Mouse (Mus musculus) neural tube, embryonic 10.5 days (tissue): ENCODE data around the gene Ttc38.
A peak's percentile ranks its signal among the peaks of the same experiment; 100 is the strongest.

Experiments
- DNase-seq: peaks from one replicate; pipeline ENCODE4 v3.0.0-alpha.2; 2017; ENCODE audit warnings: low spot score; ENCODE audit errors: extremely low spot score

Ttc38 gene

GRCm38 (mm10) chr15:85831954-85832590 is at the start of gene Ttc38:
TSS of gene Ttc38 (plus strand) at chr15:85832306.
- DNase-seq, result peak; percentile 77

GRCm38 (mm10) chr15:85783146-85783545 is 49.0 kb upstream of the Ttc38 start:
- DNase-seq, result no peak

GRCm38 (mm10) chr15:85784341-85784740 is 47.8 kb upstream of the Ttc38 start:
- DNase-seq, result no peak

- no peak for DNase-seq
Observed at GRCm38 (mm10) chr15:85786711-85787110, 45.4 kb upstream of the Ttc38 start.

- no peak for DNase-seq
Observed at GRCm38 (mm10) chr15:85787482-85787881, 44.6 kb upstream of the Ttc38 start.

GRCm38 (mm10) chr15:85788051-85788450 is 44.1 kb upstream of the Ttc38 start:
- DNase-seq, result no peak

GRCm38 (mm10) chr15:85788633-85789032 is 43.5 kb upstream of the Ttc38 start:
- DNase-seq, result no peak

- DNase-seq, result no peak
Observed at GRCm38 (mm10) chr15:85791449-85791848, 40.7 kb upstream of the Ttc38 start.

GRCm38 (mm10) chr15:85792819-85793218 is 39.3 kb upstream of the Ttc38 start:
- no peak for DNase-seq

GRCm38 (mm10) chr15:85795516-85795915 is 36.6 kb upstream of the Ttc38 start:
- DNase-seq, result no peak

- DNase-seq, result no peak
Observed at GRCm38 (mm10) chr15:85798676-85799075, 33.4 kb upstream of the Ttc38 start.

- no peak for DNase-seq
Observed at GRCm38 (mm10) chr15:85802931-85803330, 29.2 kb upstream of the Ttc38 start.

- DNase-seq, result no peak
Observed at GRCm38 (mm10) chr15:85806886-85807285, 25.2 kb upstream of the Ttc38 start.

GRCm38 (mm10) chr15:85807404-85807803 is 24.7 kb upstream of the Ttc38 start:
- DNase-seq, result no peak

- DNase-seq, result no peak
Observed at GRCm38 (mm10) chr15:85808031-85808430, 24.1 kb upstream of the Ttc38 start.

GRCm38 (mm10) chr15:85808434-85808833 is 23.7 kb upstream of the Ttc38 start:
- no peak for DNase-seq

GRCm38 (mm10) chr15:85809091-85809490 is 23.0 kb upstream of the Ttc38 start:
- DNase-seq, result no peak

- DNase-seq, result no peak
Observed at GRCm38 (mm10) chr15:85810462-85810805, 21.7 kb upstream of the Ttc38 start.

- no peak for DNase-seq
Observed at GRCm38 (mm10) chr15:85810806-85811521, 21.1 kb upstream of the Ttc38 start.

- peak; percentile 98 for DNase-seq
Observed at GRCm38 (mm10) chr15:85811535-85812277, 20.4 kb upstream of the Ttc38 start, which contains the start of gene Cdpf1. TSS of gene Cdpf1 (minus strand) at chr15:85811697.

GRCm38 (mm10) chr15:85813428-85813827 is 18.7 kb upstream of the Ttc38 start:
- DNase-seq, result no peak
